Mouse (Mus musculus) cerebellum, postnatal 10 days (tissue): ENCODE measurements around the gene Gm28434.

Source experiments
- DNase-seq, 2 experiments: peaks; one replicate each; pipeline ENCODE4 v3.0.0; 2021; ENCODE audit warnings: mixed read lengths in 2 of 2

The Gm28434 gene

DNA sequence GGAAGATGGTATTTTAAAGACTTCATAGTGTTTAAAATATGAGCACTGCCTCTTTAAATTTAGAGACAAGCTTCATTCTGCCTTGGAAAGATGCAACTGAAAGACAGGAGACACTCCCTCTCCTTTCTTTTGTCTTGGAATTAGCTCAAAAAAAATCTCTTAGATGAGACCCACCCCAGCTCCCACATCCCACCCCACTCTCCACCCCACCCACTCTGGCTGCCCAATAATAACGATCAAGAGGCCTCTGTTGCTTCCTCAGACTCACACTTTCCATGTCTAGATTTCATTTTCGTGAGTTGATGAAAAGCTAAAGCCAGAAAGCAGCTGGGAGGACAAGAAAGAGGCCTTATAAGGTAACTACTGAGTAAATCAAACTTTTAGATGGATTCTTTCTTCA is at the start of gene Gm28434, which contains the start of gene 2310003L06Rik:
Gene Gm28434, plus strand, starts transcription at position 317 of the 400 bp plus-strand sequence.
Gene 2310003L06Rik, plus strand, starts transcription at position 259 of the 400 bp plus-strand sequence.
- no peak for DNase-seq

DNA sequence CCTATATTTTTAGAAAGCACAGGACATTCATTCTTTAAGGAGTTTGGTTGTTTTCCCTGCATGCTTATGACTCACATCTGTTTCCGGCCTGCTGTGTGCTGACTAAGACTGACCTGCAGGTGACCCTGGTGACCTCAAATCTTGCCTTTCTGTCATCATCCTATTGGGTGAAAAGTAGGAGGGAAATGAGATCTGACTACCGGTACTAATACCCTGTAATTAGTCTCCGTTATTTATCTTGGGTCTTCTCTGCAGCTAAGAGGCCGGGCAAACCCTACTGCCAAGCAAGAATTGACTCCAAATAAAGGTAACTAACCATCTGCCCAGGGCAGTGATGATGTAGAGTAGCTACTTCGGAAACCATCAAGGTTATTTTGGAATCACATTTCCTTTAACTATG is 43.9 kb upstream of the Gm28434 start, which contains the start of gene Csn3:
Gene Csn3, plus strand, starts transcription at position 208 of the 400 bp plus-strand sequence.
- DNase-seq: no peak

DNA sequence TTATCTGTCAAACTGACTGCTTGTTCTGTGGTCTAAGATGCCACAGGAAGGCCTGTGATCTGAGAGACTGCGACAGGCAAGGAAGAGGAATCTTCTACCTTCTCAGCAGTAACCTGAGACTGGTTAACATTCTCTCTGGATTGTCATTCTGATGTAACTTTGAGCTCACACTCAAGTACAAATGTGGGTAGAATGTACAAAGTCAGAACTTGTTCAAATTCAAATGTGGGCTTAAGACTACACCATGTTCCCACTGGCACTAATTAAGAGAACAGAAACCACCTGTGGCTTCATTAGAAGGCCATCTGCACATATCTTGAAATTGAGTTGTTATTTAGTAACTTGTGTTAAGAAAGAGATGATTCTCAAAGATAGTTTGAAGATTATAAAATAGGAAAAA is 37.7 kb upstream of the Gm28434 start:
- DNase-seq: no peak

- DNase-seq: peak; percentile 3 to 20
These were observed 28.6 kb upstream of the Gm28434 start for GRCm38 (mm10) chr5:87940752-87941151.

DNA sequence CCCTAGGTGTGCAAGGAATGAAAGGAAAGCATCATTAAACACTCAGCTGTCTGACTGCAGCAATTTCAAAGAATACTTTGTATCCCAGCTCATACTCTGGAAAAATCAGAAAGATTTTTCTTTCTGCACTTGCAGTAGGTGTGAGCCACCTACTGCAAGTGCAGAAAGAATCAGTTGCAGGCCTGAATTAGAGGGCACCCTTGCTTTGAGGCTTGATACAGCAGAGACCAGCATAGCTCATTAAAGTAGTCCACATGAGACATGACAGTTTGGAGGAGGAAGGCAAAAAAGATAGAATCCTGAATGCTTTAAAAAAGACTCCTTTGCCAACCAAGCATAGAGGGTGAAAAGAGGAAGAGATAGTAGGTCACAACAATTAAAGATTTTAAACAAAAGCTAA is 26.8 kb upstream of the Gm28434 start:
- no peak for DNase-seq

DNA sequence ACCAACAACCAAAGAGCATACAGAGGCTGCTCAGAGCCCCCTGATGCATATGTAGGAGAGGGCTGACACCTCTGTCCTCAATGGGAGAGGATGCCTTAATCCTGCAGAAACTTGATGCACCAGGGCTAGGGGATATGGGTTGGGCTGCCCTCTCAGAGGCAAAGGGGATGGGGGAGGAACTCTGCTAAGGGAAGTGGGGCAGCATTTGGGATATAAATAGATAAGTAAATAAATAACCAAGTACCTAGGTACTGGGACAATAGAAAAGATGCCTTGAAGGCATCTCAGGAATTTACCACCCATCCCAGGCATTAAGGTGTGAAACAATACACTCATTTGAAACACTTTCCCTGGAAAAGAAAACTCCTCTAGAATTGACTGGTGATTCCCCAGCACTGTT is 17.5 kb upstream of the Gm28434 start:
- no peak for DNase-seq

DNA sequence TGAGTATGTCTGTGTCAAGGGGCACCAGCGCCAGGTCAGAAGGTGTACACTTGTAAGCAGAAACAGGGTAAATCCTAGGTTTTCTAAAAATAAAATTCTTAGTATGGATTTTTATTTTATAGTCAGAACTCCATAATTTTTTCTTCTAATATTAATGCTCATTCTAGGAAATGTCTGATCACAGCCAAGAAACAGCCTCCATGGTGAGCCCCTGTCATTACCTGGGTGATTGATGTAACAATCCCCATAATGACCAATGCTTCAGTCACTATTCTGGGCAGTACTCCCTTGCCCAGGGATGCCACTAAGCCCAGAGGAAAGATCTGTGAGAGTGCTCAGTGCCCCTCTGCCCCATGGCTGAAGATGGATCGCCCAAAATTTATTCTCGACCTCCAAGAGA is 9.8 kb downstream of the Gm28434 start, which contains the start of gene Cabs1:
Gene Cabs1, plus strand, starts transcription at position 301 of the 400 bp plus-strand sequence.
- DNase-seq: no peak

- peak; percentile 8 to 9 for DNase-seq
These were observed 13.3 kb downstream of the Gm28434 start for GRCm38 (mm10) chr5:87982468-87983214.

DNA sequence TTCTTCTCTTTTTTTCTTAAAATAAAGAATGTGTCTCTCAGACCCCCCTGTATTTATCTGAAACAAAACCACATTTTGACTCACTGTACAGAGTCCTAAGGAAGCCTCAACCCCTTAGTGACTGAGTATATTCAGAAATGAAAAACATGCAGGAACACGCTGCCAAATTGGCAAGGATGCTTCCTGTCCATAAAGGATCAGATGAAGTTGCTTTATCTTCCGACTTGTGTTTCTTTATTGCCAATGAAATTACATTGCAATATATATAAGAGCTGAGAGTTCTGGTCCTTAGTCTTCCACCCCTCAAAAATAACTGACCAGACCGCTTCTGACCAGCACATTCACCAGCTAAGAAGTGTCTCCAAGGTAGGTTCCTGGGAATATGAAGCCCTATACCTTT is 32.9 kb downstream of the Gm28434 start, which contains the start of gene Smr3a:
Gene Smr3a, plus strand, starts transcription at position 301 of the 400 bp plus-strand sequence.
- no peak for DNase-seq

DNA sequence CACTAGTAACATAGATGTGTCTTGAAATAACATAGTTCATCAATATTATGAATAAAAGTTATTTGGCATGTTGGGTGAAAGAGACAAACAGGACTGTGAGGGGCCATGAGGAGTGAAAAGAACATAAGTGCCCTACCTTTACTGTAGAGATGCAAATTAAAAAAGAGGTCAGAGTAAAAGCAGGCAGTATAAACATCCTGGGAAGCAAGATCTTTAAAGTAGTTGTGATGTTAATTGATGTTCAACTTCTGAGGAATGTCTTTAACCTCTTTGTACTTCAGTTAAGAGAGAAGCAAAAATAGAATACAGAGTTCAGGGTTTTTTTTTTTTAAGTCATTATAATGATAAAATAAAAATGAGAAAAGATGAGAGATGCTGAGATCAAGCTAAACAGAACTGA is 35.9 kb downstream of the Gm28434 start:
- no peak for DNase-seq
